ENCODE assay signal across 9 mouse cellular contexts in the genomic region with DNA sequence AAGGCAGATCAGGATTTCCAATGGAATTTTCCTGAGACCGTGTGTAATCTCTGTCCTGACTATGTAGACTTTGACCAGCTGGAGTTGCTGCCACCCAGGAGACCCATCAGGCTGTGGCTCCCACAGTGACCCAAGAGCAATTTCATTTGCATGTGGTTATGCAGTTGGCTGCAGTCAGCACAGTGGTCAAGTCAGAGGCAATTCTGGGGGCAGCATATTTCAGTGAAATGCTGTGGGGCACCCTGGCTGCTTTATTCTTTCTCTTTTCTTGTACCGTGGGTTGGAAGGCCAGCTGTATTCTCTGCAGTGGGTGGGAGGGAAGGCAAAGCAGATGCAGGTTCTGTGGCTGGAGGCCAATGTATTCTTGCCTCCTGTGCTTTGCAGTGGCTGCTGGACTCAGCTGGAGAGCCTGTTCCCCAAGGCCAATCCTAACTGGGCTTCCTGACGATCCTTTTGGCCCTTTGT. TPM values are rescaled to one million over a fixed set of nuclear protein-coding genes. Genes with fewer than 3 reads are reported as not detected.
DNase-seq lines count a peak whose midpoint lies in the region; ATAC-seq lines count a peak whose summit lies in the region.
"Had no signal": no experiment of that assay in that cellular context is flagged by ENCODE, and none has a peak within 500 bp of the region (broad histone marks: within the 10 kb centered on the region; RNA-seq: fewer than 3 reads in every experiment).

No protein-coding gene starts in this region.

- H3K27me3 ChIP-seq in neural tube, embryonic 14.5 days (ENCODE audit: control insufficient read depth, insufficient read depth, low read length) = no peaks in the 10 kb centered on the region

- peak; percentile 18 for DNase-seq in cerebellum, adult 9-10 months
- DNase-seq in cerebellum, postnatal 4 days (ENCODE audit: low spot score in 2 of 2) = no peak
- peak; percentile 25 for DNase-seq in lung, postnatal 10 days
- DNase-seq in lung, postnatal 25 days (ENCODE audit: low spot score) = no peak
- DNase-seq in kidney, postnatal 36 days = peak; percentile 44 to 60
- no peak for DNase-seq in adrenal gland, adult 18-20 months (ENCODE audit: low spot score in 2 of 2)
- no peak for DNase-seq in spleen, adult 12 weeks (ENCODE audit: low spot score)

- WGBS in neural tube, embryonic 14.5 days = 1% methylated on average over 3 of the region's 3 CpGs

- H3K27ac ChIP-seq in neural tube, embryonic 14.5 days (ENCODE audit: low read depth, low read length) = peak overlapping the region; percentile 83
- H3K27ac ChIP-seq: liver, embryonic 14.5 days had no signal

- no peaks in the 10 kb centered on the region for H3K9me3 ChIP-seq in neural tube, embryonic 14.5 days (ENCODE audit: control insufficient read depth, low read length)

- H3K4me1 ChIP-seq in neural tube, embryonic 14.5 days (ENCODE audit: control insufficient read depth, insufficient read depth, low read length) = peaks cover 15% of the 10 kb centered on the region

- H3K4me2 ChIP-seq in neural tube, embryonic 14.5 days (ENCODE audit: low read depth, low read length) = peak overlapping the region; percentile 21

- H3K36me3 ChIP-seq in neural tube, embryonic 14.5 days (ENCODE audit: control insufficient read depth, insufficient read depth, low read length) = no peaks in the 10 kb centered on the region

- no peak overlapping the region for H3K9ac ChIP-seq in neural tube, embryonic 14.5 days (replicated peaks; ENCODE audit: low read depth, low read length)
- H3K9ac ChIP-seq: liver, embryonic 14.5 days had no signal

- H3K4me3 ChIP-seq in neural tube, embryonic 14.5 days (ENCODE audit: low read depth, low read length) = no peak overlapping the region

- ATAC-seq in neural tube, embryonic 14.5 days (ENCODE audit: low read depth) = peak; percentile 63

RNA-seq across cellular contexts. Expression of a gene that starts 12.6 kb away (rescaled TPM):
- polyA plus RNA-seq in neural tube, embryonic 14.5 days (2014; fragmentation: Nextera tagmentation; extraction: Ambion mirVana) = 10.5 and 11.2 TPM in 2 replicates
- total RNA-seq in adrenal gland, adult 18-20 months (2021) = 1 to 10 TPM; 3.3 to 4.4 TPM

RNA-seq across cellular contexts. Expression of a gene that starts 31.0 kb away (rescaled TPM):
- 81.4 and 94.0 TPM in 2 replicates for polyA plus RNA-seq in neural tube, embryonic 14.5 days (2014; fragmentation: Nextera tagmentation; extraction: Ambion mirVana)
- total RNA-seq in adrenal gland, adult 18-20 months (2021) = 10 to 100 TPM; 68.4 to 76.1 TPM

RNA-seq across cellular contexts. Expression of a gene that starts 42.9 kb away (rescaled TPM):
- polyA plus RNA-seq in neural tube, embryonic 14.5 days (2014; fragmentation: Nextera tagmentation; extraction: Ambion mirVana) = not detected in 2 replicates
- not detected for total RNA-seq in adrenal gland, adult 18-20 months (2021)
- polyA plus RNA-seq: liver, embryonic 14.5 days had no signal

Comparison
In these comparisons a context has a peak if more than half of its experiments do, and no peak if none do; other contexts are left out.
1. DNase-seq: peak in cerebellum, adult 9-10 months (single experiment), lung, postnatal 10 days (single experiment) and kidney, postnatal 36 days (2 of 2); none in cerebellum, postnatal 4 days (0 of 2), lung, postnatal 25 days (single experiment), adrenal gland, adult 18-20 months (0 of 2) and spleen, adult 12 weeks (single experiment).